Mouse (Mus musculus) megakaryocyte, embryonic 14.5 days (primary cell): ENCODE data around the gene Zfp13.

Experiments
- FLI1 ChIP-seq: IDR thresholded peaks from 2 replicates; pipeline ENCODE4 v1.6.1; 2012; ENCODE audit warnings: low read length, inconsistent platforms, mixed read lengths
- GATA1 ChIP-seq: IDR thresholded peaks from 3 replicates; pipeline ENCODE4 v1.6.1; 2012; ENCODE audit warnings: mixed read lengths, low read length, inconsistent platforms, borderline replicate concordance

- TF ChIP-seq FLI1 (no peak), GATA1 (no peak)
These were observed 32.0 kb upstream of the Zfp13 start for GRCm38 (mm10) chr17:23631241-23631640.
